Mouse (Mus musculus) forebrain, embryonic 14.5 days (tissue): Measurements from ENCODE around the gene Pdcd4. TPM values are rescaled to one million over a fixed set of nuclear protein-coding genes. Genes with fewer than 3 reads are reported as not detected.
"Not testable (repeated sequence)": the region's sequence is repeated elsewhere in the genome, so short reads cannot be mapped to it uniquely, and the experiment has no call there.

Experiments used
- ATAC-seq: fragments of 200-750 bp; cut with Nextera tagmentation; 2 replicates; pipeline ENCODE4 v1.8.0; 2017; ENCODE audit warnings: mild to moderate bottlenecking, moderate library complexity
- DNase-seq: peaks from one replicate; pipeline ENCODE4 v3.0.0-alpha.2; 2015; ENCODE audit warnings: low spot score
- H3K27ac ChIP-seq: fragments of 300-500 bp; sonication (generic); 2 replicates; pipeline ENCODE4 v1.5.1; 2014; ENCODE audit warnings: low read depth, mild to moderate bottlenecking, control low read depth, low read length, moderate library complexity
- H3K27me3 ChIP-seq: fragments of 300-500 bp; sonication (generic); replicated peaks from 2 replicates; pipeline ENCODE4 v1.6.1; 2014; ENCODE audit warnings: low read length, control low read depth, mixed read lengths; ENCODE audit not compliant: control insufficient read depth, insufficient read depth
- H3K36me3 ChIP-seq: fragments of 300-500 bp; sonication (generic); 2 replicates; pipeline ENCODE4 v1.6.1; 2014; ENCODE audit warnings: low read length, control low read depth; ENCODE audit not compliant: control insufficient read depth, insufficient read depth
- H3K4me1 ChIP-seq: fragments of 300-500 bp; sonication (generic); 2 replicates; pipeline ENCODE4 v1.6.1; 2014; ENCODE audit warnings: antibody characterized with exemption, low read length, control low read depth; ENCODE audit not compliant: control insufficient read depth, insufficient read depth
- H3K4me2 ChIP-seq: fragments of 300-500 bp; sonication (generic); 2 replicates; pipeline ENCODE4 v1.6.1; 2014; ENCODE audit warnings: mild to moderate bottlenecking, control low read depth, low read length
- H3K4me3 ChIP-seq: fragments of 300-500 bp; sonication (generic); 2 replicates; pipeline ENCODE4 v1.5.1; 2014; ENCODE audit warnings: low read depth, low read length, control low read depth
- H3K9ac ChIP-seq: fragments of 300-500 bp; sonication (generic); 2 replicates; pipeline ENCODE4 v1.6.1; 2014; ENCODE audit warnings: mild to moderate bottlenecking, low read length, control low read depth, moderate library complexity
- H3K9me3 ChIP-seq: fragments of 300-500 bp; sonication (generic); replicated peaks from 2 replicates; pipeline ENCODE4 v1.6.1; 2016; ENCODE audit warnings: low read length, control low read depth, mixed read lengths; ENCODE audit not compliant: control insufficient read depth
- WGBS: fragments of 180-500 bp; shearing (Covaris S2); extraction: QIAGEN DNeasy Blood & Tissue Kit; methylation state at CpG from one replicate; pipeline ENCODE4 v1.1.7; 2014; 5-methylcytosine and 5-hydroxymethylcytosine counted together
- polyA plus RNA-seq: library from polyadenylated mRNA; unstranded; fragments of >200 nt; fragmentation: Nextera tagmentation; extraction: Ambion mirVana; gene quantifications from 2 replicates; pipeline ENCODE4 v1.2.1, GENCODE M21; 2014

Pdcd4 gene
- polyA plus RNA-seq, 1 experiment from 2014 or later, result 62.1 TPM

- DNase-seq, result no peak
- 2% methylated on average over 10 of the region's 47 CpGs for WGBS
These were observed 52.7 kb downstream of the Pdcd4 start for GRCm38 (mm10) chr19:53944786-53945169.

GRCm38 (mm10) chr19:53945171-53946042, 53.4 kb downstream of the Pdcd4 start:
- peak overlapping the region; percentile 94 for H3K9ac ChIP-seq
- H3K9me3 ChIP-seq, result no peaks in the 10 kb centered on the region
- WGBS, result under 1% methylated on average over 41 of the region's 69 CpGs
- peaks cover 12% of the 10 kb centered on the region for H3K4me1 ChIP-seq
- DNase-seq (peak; percentile 71), ATAC-seq (peak; percentile 6)
- H3K27ac ChIP-seq, result peak overlapping the region; percentile 95
- peaks cover 7% of the 10 kb centered on the region; the same call in 1 of the 2 replicates for H3K36me3 ChIP-seq
- no peaks in the 10 kb centered on the region for H3K27me3 ChIP-seq
- H3K4me3 ChIP-seq, result peak overlapping the region; percentile 85
- peak overlapping the region; percentile 58 for H3K4me2 ChIP-seq

More at GRCm38 (mm10) chr19:53944786-53945169, 52.7 kb downstream of the Pdcd4 start:
- peaks cover 12% of the 10 kb centered on the region for H3K4me1 ChIP-seq
- peak overlapping the region; percentile 85 for H3K4me3 ChIP-seq
- peak overlapping the region; percentile 95 for H3K27ac ChIP-seq
- H3K27me3 ChIP-seq, result no peaks in the 10 kb centered on the region
- ATAC-seq, result no peak
- H3K9me3 ChIP-seq, result no peaks in the 10 kb centered on the region
- peak overlapping the region; percentile 58; the same call in 1 of the 2 replicates for H3K4me2 ChIP-seq
- peaks cover 7% of the 10 kb centered on the region; the same call in 1 of the 2 replicates for H3K36me3 ChIP-seq
- peak overlapping the region; percentile 94 for H3K9ac ChIP-seq

GRCm38 (mm10) chr19:53957513-53957912, 65.5 kb downstream of the Pdcd4 start:
- DNase-seq (no peak), ATAC-seq (no peak)

DNA sequence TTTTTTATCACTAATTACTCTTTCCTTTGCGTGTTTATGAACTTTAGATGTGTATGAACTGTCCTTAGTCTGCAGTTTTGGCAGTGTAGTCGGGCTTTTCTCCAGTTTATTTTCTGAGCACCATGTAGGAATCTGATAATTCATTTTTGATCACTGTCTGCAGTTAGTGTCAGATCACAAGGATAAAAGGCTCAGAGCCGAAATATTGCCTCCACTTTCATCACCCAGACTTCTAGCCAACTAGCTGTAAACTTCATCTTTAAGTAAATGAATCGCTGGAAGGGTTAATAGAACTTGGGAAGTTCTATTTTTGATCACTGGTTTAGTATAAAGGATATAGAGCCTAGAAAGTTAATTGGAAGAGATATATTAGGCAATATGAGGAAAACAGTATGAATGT, 70.5 kb downstream of the Pdcd4 start:
- Histone ChIP-seq H3K4me2 (no peak overlapping the region), H3K36me3 (peaks cover 6% of the 10 kb centered on the region; the same call in 1 of the 2 replicates), H3K9ac (no peak overlapping the region), H3K4me3 (no peak overlapping the region), H3K4me1 (no peaks in the 10 kb centered on the region), H3K27me3 (no peaks in the 10 kb centered on the region), H3K9me3 (no peaks in the 10 kb centered on the region), H3K27ac (no peak overlapping the region)
- ATAC-seq (no peak), DNase-seq (no peak)
- 93% methylated on average over 4 of the region's 4 CpGs for WGBS

More at GRCm38 (mm10) chr19:53957513-53957912, 65.5 kb downstream of the Pdcd4 start:
- Histone ChIP-seq H3K27ac (no peak overlapping the region), H3K4me2 (no peak overlapping the region), H3K4me3 (no peak overlapping the region), H3K9ac (no peak overlapping the region), H3K9me3 (no peaks in the 10 kb centered on the region), H3K4me1 (no peaks in the 10 kb centered on the region), H3K36me3 (peaks cover 6% of the 10 kb centered on the region; the same call in 1 of the 2 replicates), H3K27me3 (no peaks in the 10 kb centered on the region)
- 84% methylated on average over 2 of the region's 2 CpGs for WGBS

GRCm38 (mm10) chr19:53964347-53964746, 72.3 kb downstream of the Pdcd4 start:
- H3K36me3 ChIP-seq, H3K9ac ChIP-seq, H3K27me3 ChIP-seq, H3K27ac ChIP-seq, H3K4me1 ChIP-seq, ATAC-seq, H3K9me3 ChIP-seq, DNase-seq, H3K4me2 ChIP-seq, H3K4me3 ChIP-seq: not testable (repeated sequence)
- WGBS, result 95% methylated on average over 3 of the region's 3 CpGs

GRCm38 (mm10) chr19:53964910-53965633, 73.0 kb downstream of the Pdcd4 start:
- Histone ChIP-seq H3K27ac (no peak overlapping the region), H3K4me1 (no peaks in the 10 kb centered on the region), H3K27me3 (no peaks in the 10 kb centered on the region), H3K4me3 (no peak overlapping the region), H3K4me2 (no peak overlapping the region), H3K9me3 (no peaks in the 10 kb centered on the region), H3K9ac (no peak overlapping the region), H3K36me3 (peaks cover 6% of the 10 kb centered on the region; the same call in 1 of the 2 replicates)
- ATAC-seq (no peak), DNase-seq (no peak)
- WGBS, result 90% methylated on average over 10 of the region's 10 CpGs

DNA sequence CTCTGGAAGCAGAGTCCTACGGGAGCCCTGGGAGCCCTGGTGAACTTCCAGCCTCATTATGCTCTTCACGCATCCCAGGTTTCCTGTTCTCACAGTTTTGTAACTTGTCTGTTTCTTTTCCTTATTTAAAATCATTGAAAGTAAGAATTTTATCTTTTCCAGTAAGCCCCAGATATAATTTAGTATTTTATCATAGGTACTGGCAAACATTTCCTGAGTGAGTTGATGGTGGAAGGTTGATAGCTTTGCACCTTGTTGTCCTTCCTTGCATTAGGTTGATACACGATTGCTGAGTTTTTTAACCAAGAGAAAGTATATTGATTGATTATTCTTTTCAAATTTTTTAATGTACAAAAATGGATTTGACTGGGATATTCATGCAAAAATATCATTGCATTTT, 77.2 kb downstream of the Pdcd4 start:
- Histone ChIP-seq H3K27me3 (no peaks in the 10 kb centered on the region), H3K36me3 (no peaks in the 10 kb centered on the region), H3K9ac (no peak overlapping the region), H3K4me1 (no peaks in the 10 kb centered on the region), H3K4me3 (no peak overlapping the region), H3K9me3 (no peaks in the 10 kb centered on the region), H3K27ac (no peak overlapping the region), H3K4me2 (no peak overlapping the region)
- DNase-seq, result no peak
- 91% methylated on average over 3 of the region's 3 CpGs for WGBS
- no peak for ATAC-seq

DNA sequence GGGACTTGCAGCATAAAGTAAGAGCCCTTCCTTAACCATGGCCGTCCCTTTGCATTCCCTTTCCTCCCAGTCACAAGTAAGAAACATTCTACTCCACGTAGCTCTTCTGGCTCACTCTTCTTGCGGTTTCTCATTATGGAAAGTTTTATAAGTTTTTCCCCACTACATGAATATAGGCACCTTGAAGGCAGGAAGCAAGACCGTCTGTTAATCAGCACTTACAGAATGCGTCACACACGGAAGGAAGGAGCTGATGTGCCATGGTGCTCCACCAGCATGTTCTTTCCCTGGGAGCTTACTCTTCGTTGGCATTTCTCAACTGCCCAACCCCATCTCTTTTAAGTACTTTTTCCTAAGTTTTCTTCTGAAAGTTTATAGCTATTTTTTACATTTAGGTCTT, 79.9 kb downstream of the Pdcd4 start:
- 88% methylated on average over 7 of the region's 7 CpGs for WGBS
- H3K4me2 ChIP-seq, result no peak overlapping the region
- no peak overlapping the region for H3K27ac ChIP-seq
- ATAC-seq, result no peak
- H3K9ac ChIP-seq, result no peak overlapping the region
- H3K27me3 ChIP-seq, result no peaks in the 10 kb centered on the region
- no peaks in the 10 kb centered on the region; the same call in 1 of the 2 replicates for H3K9me3 ChIP-seq
- H3K4me1 ChIP-seq, result no peaks in the 10 kb centered on the region
- H3K4me3 ChIP-seq, result no peak overlapping the region
- DNase-seq, result no peak
- H3K36me3 ChIP-seq, result peaks cover 5% of the 10 kb centered on the region; the same call in 1 of the 2 replicates
